Mouse (Mus musculus): Measurements from ENCODE around the gene Pepd. TPM values are rescaled to one million over a fixed set of nuclear protein-coding genes. Genes with fewer than 3 reads are reported as not detected.
A peak's percentile ranks its signal among the peaks of the same experiment; 100 is the strongest.

The Pepd gene
- polyA plus RNA-seq, 1 experiment from 2014 or later, result 91.4 TPM

DNA sequence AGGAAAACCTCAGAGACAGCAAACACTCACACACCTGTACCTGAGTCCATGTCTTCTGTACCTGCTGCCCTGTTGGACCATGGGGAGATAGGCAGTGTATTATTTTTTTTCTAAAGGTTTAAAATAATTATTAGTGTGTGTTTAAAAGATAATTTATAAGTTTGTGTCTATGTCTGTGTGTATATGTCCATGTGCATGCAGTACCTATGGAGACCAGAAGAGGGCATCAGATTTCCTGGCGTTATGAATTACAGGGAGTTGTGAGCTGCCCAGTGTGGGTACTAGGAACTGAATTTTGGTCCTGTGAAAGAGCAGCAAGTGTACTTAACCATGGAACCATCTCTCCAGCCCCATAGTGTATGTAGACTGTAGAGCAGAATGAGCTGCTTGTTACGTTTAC is 24.2 kb downstream of the Pepd start:
- Histone ChIP-seq H3K9me3 (no peaks in the 10 kb centered on the region), H3K27ac (no peak overlapping the region), H3K4me2 (replicated peaks) (no peak overlapping the region), H3K36me3 (peaks cover 10% of the 10 kb centered on the region), H3K4me3 (replicated peaks) (no peak overlapping the region), H3K9ac (no peak overlapping the region), H3K27me3 (replicated peaks) (no peaks in the 10 kb centered on the region), H3K4me1 (replicated peaks) (0 out of 2 replicates have a peak, but pooled peaks cover 9% of the 10 kb centered on the region)
- WGBS, result 88% methylated on average over 2 of the region's 2 CpGs
- no peak for ATAC-seq

DNA sequence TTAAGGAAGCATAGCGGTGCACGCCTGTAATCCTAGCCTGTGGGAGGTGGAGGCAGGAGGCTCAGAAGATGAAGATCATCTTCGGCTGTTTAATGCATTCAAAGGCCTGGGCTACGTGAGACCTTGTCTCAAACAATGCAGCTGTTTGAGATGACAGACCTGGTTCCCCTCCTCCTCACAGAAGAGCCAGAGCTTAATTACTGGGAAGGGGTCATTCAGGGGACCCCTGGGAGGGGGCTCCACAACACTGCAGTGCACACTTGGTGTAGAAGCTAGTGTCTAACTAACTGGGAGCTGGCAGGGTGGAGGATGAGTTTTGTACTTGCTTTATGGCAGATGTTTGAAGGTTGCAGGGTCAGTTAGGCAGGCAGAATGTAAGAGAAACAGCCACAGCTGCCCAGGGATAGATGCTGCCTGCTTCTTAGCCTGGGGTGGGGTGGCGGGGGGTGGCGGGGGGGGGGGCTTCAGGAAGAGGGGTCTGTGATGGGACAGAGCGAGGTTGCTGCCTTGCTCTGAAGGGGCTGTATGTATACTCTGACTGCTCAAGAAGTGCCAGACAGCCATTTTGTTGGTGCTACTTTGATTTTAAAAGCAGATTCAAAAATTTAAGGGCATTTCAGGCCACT is 26.6 kb downstream of the Pepd start:
- Histone ChIP-seq H3K4me2 (replicated peaks) (no peak overlapping the region), H3K27me3 (replicated peaks) (no peaks in the 10 kb centered on the region), H3K4me1 (replicated peaks) (0 out of 2 replicates have a peak, but pooled peaks cover 9% of the 10 kb centered on the region), H3K36me3 (peaks cover 10% of the 10 kb centered on the region), H3K9ac (no peak overlapping the region), H3K27ac (no peak overlapping the region), H3K9me3 (no peaks in the 10 kb centered on the region), H3K4me3 (replicated peaks) (no peak overlapping the region)
- ATAC-seq, result peak; percentile 15; the same call in 1 of the 2 replicates
- 49% methylated on average over 7 of the region's 7 CpGs for WGBS

DNA sequence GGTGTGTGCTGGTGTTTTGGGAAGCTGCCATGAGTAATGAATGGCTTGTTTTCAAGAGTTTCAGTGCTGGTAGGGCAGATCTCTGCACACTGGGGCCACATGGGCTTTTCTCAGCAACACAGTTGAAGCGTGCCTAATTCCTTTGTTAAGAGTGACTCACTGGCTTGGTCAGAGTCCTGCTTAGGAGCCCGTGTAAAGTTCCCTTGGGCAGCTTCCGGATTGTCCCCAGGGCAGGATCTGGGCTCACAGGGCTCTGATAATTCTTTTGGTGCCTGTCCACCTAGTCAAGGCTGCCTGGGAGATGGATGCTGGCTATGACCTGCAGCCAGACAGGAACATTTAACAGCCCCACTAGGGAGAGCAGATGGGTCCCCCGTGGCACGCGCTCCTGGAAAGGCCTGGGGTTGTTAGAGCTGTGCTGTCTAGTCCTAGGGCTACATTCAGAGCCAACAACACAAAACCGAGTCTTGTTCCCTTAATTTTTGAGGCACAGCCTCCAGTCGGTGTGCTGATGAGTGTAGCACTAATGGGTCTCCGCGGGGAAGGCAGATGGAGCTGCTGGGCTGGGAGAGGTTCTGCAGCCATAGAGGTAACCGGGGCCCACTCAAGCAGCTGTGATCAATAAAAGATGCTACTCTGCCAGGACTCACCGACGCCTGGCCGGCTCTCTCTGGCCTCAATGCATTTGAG is 27.2 kb downstream of the Pepd start:
- no peaks in the 10 kb centered on the region for H3K9me3 ChIP-seq
- H3K27ac ChIP-seq, result no peak overlapping the region; the same call in 1 of the 2 replicates
- no peaks in the 10 kb centered on the region for H3K27me3 ChIP-seq (replicated peaks)
- no peak overlapping the region for H3K4me3 ChIP-seq (replicated peaks)
- no peak overlapping the region for H3K9ac ChIP-seq
- peaks cover 10% of the 10 kb centered on the region for H3K36me3 ChIP-seq
- H3K4me1 ChIP-seq (replicated peaks), result 0 out of 2 replicates have a peak, but pooled peaks cover 9% of the 10 kb centered on the region
- 41% methylated on average over 14 of the region's 14 CpGs for WGBS
- no peak overlapping the region for H3K4me2 ChIP-seq (replicated peaks)
- ATAC-seq, result peak; percentile 35; the same call in 1 of the 2 replicates

DNA sequence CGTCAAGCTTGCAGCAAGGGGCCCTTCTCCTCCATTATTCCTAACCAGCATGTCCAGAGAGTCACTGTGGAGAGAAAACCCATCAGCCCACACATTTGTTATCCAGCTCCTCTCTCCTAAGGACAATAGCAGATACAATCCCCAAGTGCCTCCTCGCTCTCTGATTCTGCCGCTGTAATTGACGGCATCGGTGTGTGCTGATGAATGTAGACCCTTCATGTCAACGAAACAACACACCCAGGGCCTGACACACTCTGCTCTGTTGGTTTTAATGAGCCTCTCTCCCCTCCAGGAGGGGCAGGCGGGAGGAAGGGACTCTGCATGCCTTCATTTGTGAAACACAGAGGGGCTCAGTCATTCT is 27.8 kb downstream of the Pepd start:
- H3K9me3 ChIP-seq, result no peaks in the 10 kb centered on the region
- no peak overlapping the region for H3K27ac ChIP-seq
- H3K4me2 ChIP-seq (replicated peaks), result no peak overlapping the region
- H3K4me3 ChIP-seq (replicated peaks), result no peak overlapping the region
- whole genome bisulfite sequencing, result 71% methylated on average over 7 of the region's 7 CpGs
- H3K27me3 ChIP-seq (replicated peaks), result no peaks in the 10 kb centered on the region
- H3K4me1 ChIP-seq (replicated peaks), result 0 out of 2 replicates have a peak, but pooled peaks cover 9% of the 10 kb centered on the region
- peaks cover 10% of the 10 kb centered on the region for H3K36me3 ChIP-seq
- no peak for ATAC-seq
- H3K9ac ChIP-seq, result no peak overlapping the region; the same call in 1 of the 2 replicates

DNA sequence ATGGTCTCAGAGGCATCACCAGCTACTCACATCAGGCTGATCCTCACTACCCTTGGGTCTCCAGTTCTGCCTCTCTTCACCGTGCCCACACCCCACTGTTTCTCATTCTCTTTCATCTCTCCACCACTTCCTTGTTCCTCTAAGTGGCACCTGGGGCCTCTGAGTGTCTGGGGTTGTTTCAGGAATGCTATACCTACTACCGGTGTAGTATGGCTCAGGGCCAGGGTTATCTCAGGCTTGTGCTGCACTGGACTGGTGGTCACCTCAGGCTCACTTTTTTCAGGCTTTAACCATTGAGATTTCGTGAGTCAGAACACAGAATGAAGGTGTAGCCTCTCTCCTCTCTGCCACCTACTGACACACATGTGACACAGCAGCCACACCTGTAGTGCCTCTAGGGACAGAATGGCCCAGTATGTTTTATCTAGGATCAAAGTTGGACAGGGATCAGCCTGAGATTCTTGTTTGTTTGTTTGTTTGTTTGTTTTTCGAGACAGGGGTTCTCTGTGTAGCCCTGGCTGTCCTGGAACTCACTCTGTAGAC is 31.5 kb downstream of the Pepd start:
- Histone ChIP-seq H3K4me1 (replicated peaks) (0 out of 2 replicates have a peak, but pooled peaks cover 5% of the 10 kb centered on the region), H3K9ac (no peak overlapping the region), H3K9me3 (no peaks in the 10 kb centered on the region), H3K36me3 (peaks cover 6% of the 10 kb centered on the region), H3K4me2 (replicated peaks) (no peak overlapping the region), H3K27me3 (replicated peaks) (no peaks in the 10 kb centered on the region), H3K4me3 (replicated peaks) (no peak overlapping the region), H3K27ac (no peak overlapping the region)
- ATAC-seq, result no peak
- 63% methylated on average over 4 of the region's 4 CpGs for WGBS

DNA sequence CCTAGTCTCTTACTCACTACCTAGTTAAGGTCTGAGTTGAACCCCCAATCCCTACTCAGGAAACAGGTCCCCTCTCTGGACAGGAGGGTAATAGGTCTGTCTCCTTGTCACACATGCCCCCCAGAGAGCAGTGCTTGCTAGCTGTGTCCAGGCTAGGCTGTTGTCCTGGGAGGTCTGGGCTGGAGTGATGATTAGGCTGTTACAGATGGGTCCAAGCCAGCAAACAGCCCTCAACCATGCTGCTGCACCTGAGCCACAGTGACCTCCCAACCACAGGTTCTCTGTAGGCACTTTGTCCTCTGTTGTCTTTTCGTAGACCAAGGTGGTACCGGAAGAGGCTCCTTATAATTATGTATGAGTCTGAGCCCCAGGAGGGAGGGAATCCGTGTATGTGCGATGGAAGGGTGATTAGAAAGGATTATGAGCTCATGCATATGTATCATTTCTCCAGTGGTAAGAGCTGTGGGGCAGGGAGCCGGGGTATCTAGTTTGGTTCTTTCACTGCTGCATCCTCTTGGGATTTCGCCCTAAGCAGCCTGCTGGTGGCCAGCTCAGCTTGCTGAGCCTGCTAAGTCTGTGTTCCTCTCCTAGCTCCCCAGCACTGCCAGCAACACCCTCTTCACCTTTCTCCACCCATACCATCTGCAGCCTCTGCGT is 34.2 kb downstream of the Pepd start:
- Histone ChIP-seq H3K27ac (no peak overlapping the region), H3K9ac (no peak overlapping the region), H3K27me3 (replicated peaks) (no peaks in the 10 kb centered on the region), H3K36me3 (peaks cover 6% of the 10 kb centered on the region), H3K4me3 (replicated peaks) (no peak overlapping the region), H3K9me3 (no peaks in the 10 kb centered on the region), H3K4me1 (replicated peaks) (no peaks in the 10 kb centered on the region), H3K4me2 (replicated peaks) (no peak overlapping the region)
- no peak for ATAC-seq
- 91% methylated on average over 7 of the region's 7 CpGs for whole genome bisulfite sequencing

DNA sequence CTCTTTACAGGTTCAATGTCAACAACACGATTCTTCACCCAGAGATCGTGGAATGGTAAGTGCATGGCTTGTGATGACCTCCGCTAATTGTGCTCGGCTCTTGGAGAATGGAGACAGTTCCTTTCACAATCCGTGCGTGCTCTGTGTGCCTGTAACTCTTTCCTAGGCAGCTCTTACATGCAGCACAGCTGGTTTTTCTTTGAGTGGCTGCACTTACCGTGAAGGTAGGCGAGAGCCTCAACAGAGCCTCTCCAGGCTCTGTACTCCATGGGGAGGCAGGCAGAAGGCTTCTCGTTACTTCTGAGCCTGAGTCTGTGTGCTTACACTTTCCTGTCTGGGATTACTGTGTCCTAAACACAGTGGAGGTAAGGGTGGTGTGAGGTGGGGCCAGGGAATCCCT is 42.4 kb downstream of the Pepd start:
- Histone ChIP-seq H3K4me2 (replicated peaks) (no peak overlapping the region), H3K27me3 (replicated peaks) (no peaks in the 10 kb centered on the region), H3K4me3 (replicated peaks) (no peak overlapping the region), H3K9ac (no peak overlapping the region), H3K9me3 (no peaks in the 10 kb centered on the region), H3K4me1 (replicated peaks) (no peaks in the 10 kb centered on the region), H3K27ac (no peak overlapping the region), H3K36me3 (no peaks in the 10 kb centered on the region)
- WGBS, result 87% methylated on average over 9 of the region's 9 CpGs
- no peak for ATAC-seq

DNA sequence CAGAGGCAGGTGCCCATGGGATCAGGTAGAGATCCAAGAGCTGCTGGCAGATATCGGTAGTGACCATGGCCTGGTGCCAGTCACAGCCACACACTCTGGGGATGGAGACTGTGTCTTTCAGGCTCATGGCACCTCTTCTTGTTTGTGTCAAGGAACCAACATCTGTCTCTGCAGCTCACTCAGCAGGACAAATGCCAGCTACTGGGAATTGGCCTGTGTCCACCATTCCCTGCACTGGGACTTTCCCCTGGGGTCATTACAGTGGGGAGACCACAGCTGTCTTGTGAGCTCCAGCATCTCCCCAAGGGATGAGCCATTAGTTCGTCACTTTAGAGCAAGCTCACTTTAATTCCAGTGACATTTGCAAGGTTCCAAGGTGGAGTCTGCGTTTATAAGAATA is 43.1 kb downstream of the Pepd start:
- ATAC-seq, result no peak
- H3K9me3 ChIP-seq, result no peaks in the 10 kb centered on the region
- no peaks in the 10 kb centered on the region for H3K36me3 ChIP-seq
- H3K27me3 ChIP-seq (replicated peaks), result no peaks in the 10 kb centered on the region
- no peak overlapping the region for H3K4me3 ChIP-seq (replicated peaks)
- no peak overlapping the region for H3K27ac ChIP-seq
- H3K9ac ChIP-seq, result no peak overlapping the region
- 0 out of 2 replicates have a peak, but pooled peaks cover 5% of the 10 kb centered on the region for H3K4me1 ChIP-seq (replicated peaks)
- WGBS, result 81% methylated on average over 3 of the region's 3 CpGs
- H3K4me2 ChIP-seq (replicated peaks), result no peak overlapping the region

DNA sequence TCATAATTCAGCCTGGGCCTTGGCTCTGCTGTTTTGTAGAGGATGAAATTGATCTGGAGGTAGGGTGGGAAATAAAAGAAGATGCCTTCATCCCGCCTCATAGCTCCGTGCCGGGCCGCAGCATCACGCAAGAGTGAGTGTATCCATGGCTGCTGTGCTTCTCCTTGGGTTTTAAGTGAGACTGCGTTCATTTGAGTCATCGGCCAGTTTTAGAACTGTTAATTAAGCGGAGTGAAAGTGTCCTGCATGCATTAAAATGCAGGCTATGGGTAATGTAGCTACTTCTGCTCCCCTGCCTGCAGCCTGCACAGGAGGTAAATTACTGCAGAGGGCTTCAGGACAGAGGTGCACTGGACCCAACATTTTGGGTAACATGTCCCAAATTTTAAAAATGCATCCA is 45.0 kb downstream of the Pepd start:
- Histone ChIP-seq H3K27me3 (replicated peaks) (no peaks in the 10 kb centered on the region), H3K9me3 (no peaks in the 10 kb centered on the region), H3K9ac (no peak overlapping the region), H3K4me1 (replicated peaks) (0 out of 2 replicates have a peak, but pooled peaks cover 5% of the 10 kb centered on the region), H3K36me3 (no peaks in the 10 kb centered on the region), H3K27ac (no peak overlapping the region), H3K4me2 (replicated peaks) (no peak overlapping the region), H3K4me3 (replicated peaks) (no peak overlapping the region)
- ATAC-seq, result no peak
- WGBS, result 97% methylated on average over 8 of the region's 8 CpGs

DNA sequence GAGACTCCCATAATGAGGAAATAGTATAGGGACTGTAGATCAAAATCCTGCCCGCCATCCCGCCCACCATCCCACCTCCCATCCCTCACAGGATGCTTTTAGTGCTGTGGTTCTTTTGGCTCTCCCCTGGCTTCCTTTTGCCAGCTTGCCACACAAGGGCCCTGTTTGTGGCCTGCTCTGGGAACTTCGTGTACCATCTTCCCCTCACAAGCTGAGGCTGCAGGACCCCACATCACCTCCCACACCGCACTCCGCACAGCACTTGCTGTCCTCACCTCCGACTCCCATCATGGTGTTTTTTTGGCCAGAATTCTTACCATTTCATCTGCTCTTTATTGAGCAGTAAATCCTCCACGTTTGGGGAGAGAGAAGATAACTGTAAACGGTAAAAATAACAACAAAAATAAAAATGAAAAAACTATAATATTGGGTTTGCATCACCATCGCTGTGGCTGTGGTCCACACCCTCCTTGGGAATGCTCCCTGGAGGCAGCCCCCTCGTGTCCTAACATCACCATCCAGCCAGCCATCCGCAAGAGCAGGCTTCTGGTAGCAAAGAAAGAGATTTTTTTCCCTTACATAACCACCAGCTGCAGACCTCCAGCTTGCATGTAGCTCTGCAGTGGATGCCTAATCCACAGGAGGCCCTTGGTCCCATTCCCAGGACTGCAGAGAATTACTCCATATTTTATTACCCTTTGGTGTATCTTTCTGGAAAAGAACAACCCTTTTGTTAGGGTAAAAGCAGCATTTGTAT is 51.9 kb downstream of the Pepd start:
- WGBS, result 86% methylated on average over 11 of the region's 11 CpGs

DNA sequence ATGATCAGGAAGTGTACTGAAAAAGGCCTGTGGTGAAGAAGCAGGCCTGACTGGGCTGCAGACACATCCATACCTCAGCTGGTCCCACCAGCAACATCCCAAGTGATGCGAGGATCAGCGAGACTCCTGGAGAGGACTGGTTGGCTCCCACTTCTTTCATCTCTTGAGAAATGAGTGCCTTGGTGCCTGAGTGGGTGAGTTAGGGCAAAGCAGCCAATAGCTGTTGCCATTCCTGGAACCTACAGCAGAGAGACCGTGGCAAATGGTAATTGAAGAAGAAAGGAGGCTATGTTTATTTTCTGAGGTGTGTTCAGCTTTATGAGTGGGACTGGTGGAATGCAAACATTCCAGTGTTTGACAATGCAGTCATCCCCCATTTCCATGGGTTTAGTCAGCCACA is 55.2 kb downstream of the Pepd start:
- no peaks in the 10 kb centered on the region for H3K9me3 ChIP-seq
- H3K4me1 ChIP-seq (replicated peaks), result 0 out of 2 replicates have a peak, but pooled peaks cover 9% of the 10 kb centered on the region
- no peak overlapping the region for H3K4me2 ChIP-seq (replicated peaks)
- no peak overlapping the region for H3K27ac ChIP-seq
- H3K9ac ChIP-seq, result no peak overlapping the region
- no peaks in the 10 kb centered on the region for H3K27me3 ChIP-seq (replicated peaks)
- ATAC-seq, result peak; percentile 34
- peaks cover 11% of the 10 kb centered on the region for H3K36me3 ChIP-seq
- WGBS, result 40% methylated on average over 3 of the region's 3 CpGs
- H3K4me3 ChIP-seq (replicated peaks), result no peak overlapping the region

More for the DNA sequence above, 51.9 kb downstream of the Pepd start:
- Histone ChIP-seq H3K9ac (no peak overlapping the region), H3K27ac (no peak overlapping the region), H3K9me3 (no peaks in the 10 kb centered on the region), H3K4me2 (replicated peaks) (no peak overlapping the region), H3K27me3 (replicated peaks) (no peaks in the 10 kb centered on the region), H3K36me3 (no peaks in the 10 kb centered on the region), H3K4me1 (replicated peaks) (0 out of 2 replicates have a peak, but pooled peaks cover 11% of the 10 kb centered on the region), H3K4me3 (replicated peaks) (no peak overlapping the region)
- ATAC-seq, result no peak

Measured in intestine, embryonic 15.5 days (tissue).